Mouse (Mus musculus) heart, embryonic 12.5 days (tissue): Measurements from ENCODE around the gene Ppp1r13b. TPM values are rescaled to one million over a fixed set of nuclear protein-coding genes. Genes with fewer than 3 reads are reported as not detected.

Experiments used
- ATAC-seq: fragments of 200-750 bp; cut with Nextera tagmentation; 2 replicates; pipeline ENCODE4 v1.8.0; 2017; ENCODE audit warnings: moderate TSS enrichment, moderate library complexity; ENCODE audit not compliant: insufficient number of reproducible peaks, low FRiP score
- H3K27ac ChIP-seq: fragments of 300-500 bp; sonication (generic); 2 replicates; pipeline ENCODE4 v1.5.1; 2016; ENCODE audit warnings: mild to moderate bottlenecking, moderate library complexity; ENCODE audit not compliant: poor library complexity, severe bottlenecking
- H3K27me3 ChIP-seq: fragments of 300-500 bp; sonication (generic); replicated peaks from 2 replicates; pipeline ENCODE4 v1.6.1; 2016; ENCODE audit warnings: mild to moderate bottlenecking, moderate library complexity
- H3K36me3 ChIP-seq: fragments of 300-500 bp; sonication (generic); 2 replicates; pipeline ENCODE4 v1.6.1; 2016; ENCODE audit warnings: mild to moderate bottlenecking, moderate library complexity
- H3K4me1 ChIP-seq: fragments of 300-500 bp; sonication (generic); replicated peaks from 2 replicates; pipeline ENCODE4 v1.6.1; 2016; ENCODE audit warnings: mild to moderate bottlenecking
- H3K4me2 ChIP-seq: fragments of 300-500 bp; sonication (generic); 2 replicates; pipeline ENCODE4 v1.6.1; 2016; ENCODE audit warnings: mild to moderate bottlenecking, moderate library complexity
- H3K4me3 ChIP-seq: fragments of 300-500 bp; sonication (generic); 2 replicates; pipeline ENCODE4 v1.5.1; 2016; ENCODE audit warnings: mild to moderate bottlenecking
- H3K9ac ChIP-seq: fragments of 300-500 bp; sonication (generic); 2 replicates; pipeline ENCODE4 v1.6.1; 2016; ENCODE audit warnings: mild to moderate bottlenecking, moderate library complexity
- H3K9me3 ChIP-seq: fragments of 300-500 bp; sonication (generic); replicated peaks from 2 replicates; pipeline ENCODE4 v1.6.1; 2016; ENCODE audit warnings: mild to moderate bottlenecking, moderate library complexity
- WGBS: fragments of 180-500 bp; shearing (Covaris S2); methylation state at CpG from one replicate; pipeline ENCODE4 v1.1.7; 2016; 5-methylcytosine and 5-hydroxymethylcytosine counted together
- polyA plus RNA-seq: library from polyadenylated mRNA; unstranded; fragments of >200 nt; fragmentation: Nextera tagmentation; extraction: Ambion mirVana; gene quantifications from 2 replicates; pipeline ENCODE4 v1.2.1, GENCODE M21; 2016

The Ppp1r13b gene
- polyA plus RNA-seq, 1 experiment from 2014 or later, result 17.9 TPM

DNA sequence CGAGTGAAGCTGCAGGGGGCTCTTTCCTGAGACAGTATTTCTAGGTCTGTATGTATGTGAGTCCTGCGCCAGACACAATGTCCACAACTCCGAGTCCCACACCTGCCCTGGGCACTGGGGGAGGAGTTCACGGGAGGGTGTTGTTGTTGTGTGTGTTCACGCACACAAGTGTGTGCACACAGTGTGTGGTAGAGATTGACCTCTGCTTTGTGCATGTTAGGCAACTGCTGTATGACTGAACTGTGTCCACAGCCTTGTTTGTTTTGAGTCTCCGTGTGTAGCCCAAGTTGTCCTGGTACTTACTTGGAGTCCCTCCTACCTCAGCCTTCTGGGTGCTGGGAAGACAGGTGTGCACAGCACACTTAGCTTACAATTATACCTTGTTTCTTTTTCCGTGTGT, 117.3 kb downstream of the Ppp1r13b start:
- Histone ChIP-seq H3K27me3 (no peaks in the 10 kb centered on the region), H3K4me1 (no peaks in the 10 kb centered on the region; the same call in 1 of the 2 replicates), H3K4me2 (no peak overlapping the region), H3K9me3 (no peaks in the 10 kb centered on the region), H3K4me3 (no peak overlapping the region), H3K27ac (no peak overlapping the region), H3K9ac (no peak overlapping the region), H3K36me3 (peaks cover 97% of the 10 kb centered on the region)
- 88% methylated on average over 7 of the region's 7 CpGs for WGBS
- no peak for ATAC-seq

DNA sequence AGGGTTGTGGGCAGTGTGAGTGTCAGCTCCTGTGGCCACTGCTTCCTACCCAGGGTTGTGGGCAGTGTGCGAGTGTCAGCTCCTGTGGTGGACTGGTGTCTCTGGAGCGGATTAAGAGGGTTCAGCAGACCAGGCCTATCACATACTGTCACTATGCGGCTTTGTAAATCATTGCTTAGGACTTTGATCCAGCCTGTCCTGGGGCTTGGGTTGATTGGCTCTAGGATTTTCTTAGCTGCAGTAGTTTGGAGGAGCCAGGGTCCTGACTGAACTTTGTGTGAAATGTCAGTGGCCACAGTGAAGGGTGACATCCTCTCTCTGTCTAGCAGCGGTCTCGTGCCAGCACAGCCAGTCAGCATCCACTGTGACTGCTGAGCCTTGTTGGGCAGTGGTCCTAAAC, 117.8 kb downstream of the Ppp1r13b start:
- Histone ChIP-seq H3K36me3 (peaks cover 97% of the 10 kb centered on the region), H3K4me3 (no peak overlapping the region), H3K27ac (no peak overlapping the region), H3K4me1 (no peaks in the 10 kb centered on the region; the same call in 1 of the 2 replicates), H3K4me2 (no peak overlapping the region), H3K9me3 (no peaks in the 10 kb centered on the region), H3K9ac (no peak overlapping the region), H3K27me3 (no peaks in the 10 kb centered on the region)
- WGBS, result 88% methylated on average over 5 of the region's 5 CpGs
- no peak for ATAC-seq

DNA sequence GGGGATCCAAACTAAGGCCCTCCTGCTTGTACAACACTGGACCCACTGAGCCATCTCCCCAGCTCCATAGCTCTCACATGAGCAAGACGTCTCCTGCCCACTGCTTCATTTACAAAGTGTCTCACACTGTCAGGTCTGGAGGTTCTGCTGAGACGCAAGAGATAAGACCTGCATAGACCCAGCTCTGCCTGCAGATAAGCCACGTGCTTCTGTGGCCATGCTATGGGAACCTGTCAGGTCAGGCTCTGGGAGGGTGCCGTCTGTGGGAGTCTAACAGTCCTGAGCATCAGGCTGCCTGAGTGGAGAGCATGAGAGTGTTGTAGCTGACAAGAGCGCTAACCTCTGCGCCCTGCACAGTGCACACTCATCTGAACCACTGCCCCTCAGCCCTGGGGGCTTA, 120.9 kb downstream of the Ppp1r13b start:
- Histone ChIP-seq H3K36me3 (peaks cover 98% of the 10 kb centered on the region), H3K9me3 (no peaks in the 10 kb centered on the region), H3K27ac (no peak overlapping the region), H3K4me2 (no peak overlapping the region), H3K27me3 (no peaks in the 10 kb centered on the region), H3K4me3 (no peak overlapping the region), H3K9ac (no peak overlapping the region), H3K4me1 (no peaks in the 10 kb centered on the region; the same call in 1 of the 2 replicates)
- 46% methylated on average over 6 of the region's 6 CpGs for WGBS
- no peak; the same call in 1 of the 2 replicates for ATAC-seq

DNA sequence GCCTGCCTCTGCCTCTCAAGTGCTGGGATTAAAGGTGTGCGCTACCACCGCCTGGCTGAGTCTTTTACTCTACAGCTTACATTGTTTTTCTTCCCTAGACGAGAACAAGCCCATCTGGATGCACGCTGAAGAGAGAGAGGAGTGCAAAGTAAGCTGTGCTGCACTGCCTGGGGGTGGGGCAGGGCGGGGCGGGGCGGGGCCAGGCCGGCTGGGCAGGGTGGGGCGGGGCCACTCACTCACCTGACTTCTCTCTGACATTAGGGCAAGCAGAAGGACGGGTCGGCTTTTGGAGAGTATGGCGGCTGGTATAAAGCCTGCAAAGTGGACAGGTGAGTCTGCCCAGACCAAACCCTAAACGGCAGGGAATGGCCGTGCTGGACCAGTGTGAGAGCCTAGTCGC, 122.7 kb downstream of the Ppp1r13b start:
- H3K27ac ChIP-seq, result no peak overlapping the region
- peaks cover 97% of the 10 kb centered on the region for H3K36me3 ChIP-seq
- H3K9me3 ChIP-seq, result no peaks in the 10 kb centered on the region
- no peaks in the 10 kb centered on the region; the same call in 1 of the 2 replicates for H3K4me1 ChIP-seq
- H3K4me2 ChIP-seq, result no peak overlapping the region
- no peak overlapping the region for H3K9ac ChIP-seq
- no peaks in the 10 kb centered on the region for H3K27me3 ChIP-seq
- no peak for ATAC-seq
- WGBS, result 70% methylated on average over 15 of the region's 15 CpGs
- no peak overlapping the region for H3K4me3 ChIP-seq

DNA sequence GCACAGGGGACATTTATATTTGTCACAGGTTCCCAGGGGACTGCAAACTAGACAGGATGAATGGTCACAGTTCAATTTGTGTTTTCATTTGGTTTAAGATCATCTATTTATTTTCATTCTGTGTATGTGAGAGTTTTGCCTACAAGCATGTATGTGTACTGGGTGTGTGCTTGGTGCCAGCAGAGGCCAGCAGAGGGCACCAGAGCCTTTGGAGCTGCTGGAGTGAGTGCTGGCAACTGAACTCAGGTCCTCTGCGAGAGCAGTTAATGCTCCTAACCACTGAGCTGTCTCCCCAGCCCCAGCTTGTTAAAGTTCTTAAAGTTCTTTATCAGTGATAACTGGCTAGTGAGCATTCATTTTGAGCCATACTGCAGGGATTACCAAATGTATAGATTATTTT, 128.4 kb downstream of the Ppp1r13b start:
- 97% methylated on average over 1 of the region's 1 CpGs for WGBS
- ATAC-seq, result no peak

More for the DNA sequence above, 128.4 kb downstream of the Ppp1r13b start:
- Histone ChIP-seq H3K27ac (no peak overlapping the region), H3K4me3 (no peak overlapping the region), H3K4me2 (no peak overlapping the region), H3K27me3 (no peaks in the 10 kb centered on the region), H3K36me3 (peaks cover 96% of the 10 kb centered on the region), H3K9ac (no peak overlapping the region), H3K9me3 (peaks cover 6% of the 10 kb centered on the region; the same call in 1 of the 2 replicates), H3K4me1 (no peaks in the 10 kb centered on the region)

Other genes with a start within 250 kb of the Ppp1r13b start
- 363 and 373 TPM in 2 replicates for gene Ckb, start 235.8 kb downstream of the Ppp1r13b start, polyA plus RNA-seq
- 8.8 and 10.2 TPM in 2 replicates for gene Trmt61a, start 230.0 kb downstream of the Ppp1r13b start, polyA plus RNA-seq
- gene Bag5, start 194.9 kb downstream of the Ppp1r13b start, polyA plus RNA-seq, result 40.2 and 41.3 TPM in 2 replicates
- gene Apopt1, start 194.8 kb downstream of the Ppp1r13b start, polyA plus RNA-seq, result 46.6 and 48.8 TPM in 2 replicates
- 113 and 117 TPM in 2 replicates for gene Klc1, start 149.3 kb downstream of the Ppp1r13b start, polyA plus RNA-seq
- 6.1 and 8.1 TPM in 2 replicates for gene Xrcc3, start 94.2 kb downstream of the Ppp1r13b start, polyA plus RNA-seq
- 70.6 and 71.9 TPM in 2 replicates for gene Zfyve21, start 93.9 kb downstream of the Ppp1r13b start, polyA plus RNA-seq
- gene Atp5mpl, start 58.9 kb upstream of the Ppp1r13b start, polyA plus RNA-seq, result 1,412 and 1,427 TPM in 2 replicates
- 0.14 and 0.37 TPM in 2 replicates for gene Tdrd9, start 63.4 kb upstream of the Ppp1r13b start, polyA plus RNA-seq
- 0.62 and 0.64 TPM in 2 replicates for gene Rd3l, start 73.2 kb upstream of the Ppp1r13b start, polyA plus RNA-seq
- 0.45 and 2.2 TPM in 2 replicates for gene Aspg, start 198.6 kb upstream of the Ppp1r13b start, polyA plus RNA-seq
- 2.5 and 2.7 TPM in 2 replicates for gene Kif26a, start 238.1 kb upstream of the Ppp1r13b start, polyA plus RNA-seq